In genomic region chr1:71650741-71651140, GRCm38 (mm10) we compare ENCODE assay signal across 9 mouse cellular contexts. TPM values are rescaled to one million over a fixed set of nuclear protein-coding genes. Genes with fewer than 3 reads are reported as not detected.
DNase-seq lines count a peak whose midpoint lies in the region; ATAC-seq and TF ChIP-seq lines count a peak whose summit lies in the region.
"Had no signal": no experiment of that assay in that cellular context is flagged by ENCODE, and none has a peak within 500 bp of the region (broad histone marks: within the 10 kb centered on the region; RNA-seq: fewer than 3 reads in every experiment).

No protein-coding gene starts in this region.

- H3K9me3 ChIP-seq in hindbrain, embryonic 12.5 days (replicated peaks), result no peaks in the 10 kb centered on the region
- no peaks in the 10 kb centered on the region for H3K9me3 ChIP-seq in liver, embryonic 13.5 days (replicated peaks)

- intact Hi-C loops in heart, adult 2 months (cut with DNase I), result no loop called here
- intact Hi-C loops in heart, postnatal 25 days (cut with DNase I), result loop anchor here (5.0 kb wide), 1 partner anchor 93 kb away; the partner anchor contains the start of gene Atic
- intact Hi-C loops in left cerebral cortex, postnatal 10 days (cut with DNase I), result no loop called here

- H3K4me1 ChIP-seq in heart, adult 2 months (ENCODE audit: control insufficient read depth, insufficient read depth, low read length), result peaks cover 2% of the 10 kb centered on the region
- H3K4me1 ChIP-seq in hindbrain, embryonic 12.5 days, result peaks cover 18% of the 10 kb centered on the region
- H3K4me1 ChIP-seq in liver, embryonic 13.5 days (replicated peaks), result peaks cover 17% of the 10 kb centered on the region; the same call in 1 of the 2 replicates

- TF ChIP-seq CTCF in heart, adult 2 months (IDR thresholded peaks at IDR 0.05), result no peak

- no peak overlapping the region for H3K9ac ChIP-seq in heart, adult 2 months (ENCODE audit: low read depth, low read length)
- no peak overlapping the region for H3K9ac ChIP-seq in hindbrain, embryonic 12.5 days
- no peak overlapping the region for H3K9ac ChIP-seq in liver, embryonic 13.5 days

- H3K79me2 ChIP-seq in heart, adult 2 months (replicated peaks; ENCODE audit: control insufficient read depth, insufficient read depth, low read length), result no peaks in the 10 kb centered on the region

- no peak for ATAC-seq in hindbrain, embryonic 12.5 days (ENCODE audit: low FRiP score)
- ATAC-seq in liver, embryonic 13.5 days (ENCODE audit: low read depth), result peak; percentile 21; the same call in 1 of the 2 replicates

- H3K27me3 ChIP-seq in heart, adult 2 months (ENCODE audit: control insufficient read depth, insufficient read depth, low read length), result no peaks in the 10 kb centered on the region
- no peaks in the 10 kb centered on the region for H3K27me3 ChIP-seq in hindbrain, embryonic 12.5 days
- H3K27me3 ChIP-seq in liver, embryonic 13.5 days, result peaks cover 40% of the 10 kb centered on the region

- no peak for TF ChIP-seq EP300 in heart, adult 2 months (IDR thresholded peaks at IDR 0.05; ENCODE audit: insufficient read depth, low read depth, low read length)

- 43% methylated on average over 6 of the region's 6 CpGs for WGBS in heart, adult 2 months
- WGBS in hindbrain, embryonic 12.5 days, result 14% methylated on average over 6 of the region's 6 CpGs
- WGBS in liver, embryonic 13.5 days (ENCODE audit: insufficient replicate concordance), result 45% methylated on average over 6 of the region's 6 CpGs

- H3K36me3 ChIP-seq in heart, adult 2 months (ENCODE audit: control insufficient read depth, insufficient read depth, low read length), result no peaks in the 10 kb centered on the region
- H3K36me3 ChIP-seq in hindbrain, embryonic 12.5 days, result peaks cover 24% of the 10 kb centered on the region
- H3K36me3 ChIP-seq in liver, embryonic 13.5 days, result no peaks in the 10 kb centered on the region

- no peak overlapping the region for H3K4me3 ChIP-seq in heart, adult 2 months
- peak overlapping the region; percentile 25 for H3K4me3 ChIP-seq in hindbrain, embryonic 12.5 days
- H3K4me3 ChIP-seq in liver, embryonic 13.5 days (replicated peaks), result peak overlapping the region; percentile 62

- no peak for TF ChIP-seq POLR2A in heart, adult 2 months (IDR thresholded peaks at IDR 0.05; ENCODE audit: insufficient read depth, low read depth, low read length)

- peak overlapping the region; percentile 92 for H3K4me2 ChIP-seq in hindbrain, embryonic 12.5 days (replicated peaks)
- peak overlapping the region; percentile 71 for H3K4me2 ChIP-seq in liver, embryonic 13.5 days

- H3K27ac ChIP-seq in heart, adult 2 months, result peak overlapping the region; percentile 40; the same call in 1 of the 2 replicates
- H3K27ac ChIP-seq in hindbrain, embryonic 12.5 days, result no peak overlapping the region
- no peak overlapping the region for H3K27ac ChIP-seq in liver, embryonic 13.5 days

- DNase-seq in heart, adult 2 months, result no peak
- no peak for DNase-seq in heart, postnatal 25 days (ENCODE audit: low spot score)
- DNase-seq in NIH3T3 (ENCODE audit: low read depth), result peak; percentile 65
- DNase-seq in liver, embryonic 13.5 days, result no peak
- no peak for DNase-seq in c-Kit-positive CD71-positive TER-119-positive erythroid progenitor cells, embryonic 14.5 days (ENCODE audit: low spot score)
- DNase-seq in thymus, postnatal 4 days, result no peak
- no peak for DNase-seq in left cerebral cortex, postnatal 10 days (ENCODE audit: extremely low spot score in 1 of 2, low spot score in 2 of 2)
- DNase-seq: left cerebral cortex, postnatal 4 days had no signal

RNA-seq across cellular contexts. Expression of gene Fn1, which starts 2.3 kb away (rescaled TPM):
- 10 to 100 TPM; 58.2 to 95.9 TPM for total RNA-seq in heart, adult 2 months (2021)
- polyA plus RNA-seq in heart, adult 2 months (2012; rRNA removed), result 40.5 and 50.6 TPM in 2 replicates
- 10 to 100 TPM; 87.6 TPM for total RNA-seq in heart, postnatal 25 days (2021)
- polyA plus RNA-seq in hindbrain, embryonic 12.5 days (2016; fragmentation: Nextera tagmentation; extraction: Ambion mirVana), result 147 and 173 TPM in 2 replicates
- 53.0 and 58.5 TPM in 2 replicates for polyA plus RNA-seq in liver, embryonic 13.5 days (2015; fragmentation: Nextera tagmentation; extraction: Ambion mirVana)
- 100 to 1,000 TPM; 109 to 121 TPM for total RNA-seq in left cerebral cortex, postnatal 10 days (2021)
